In genomic region chr2:82051635-82052034, GRCm38 (mm10) we compare ENCODE assay signal across 21 mouse cellular contexts. TPM values are rescaled to one million over a fixed set of nuclear protein-coding genes. Genes with fewer than 3 reads are reported as not detected.
DNase-seq lines count a peak whose midpoint lies in the region; ATAC-seq and TF ChIP-seq lines count a peak whose summit lies in the region.
"Had no signal": no experiment of that assay in that cellular context is flagged by ENCODE, and none has a peak within 500 bp of the region (broad histone marks: within the 10 kb centered on the region; RNA-seq: fewer than 3 reads in every experiment).

No protein-coding gene starts in this region.

- no peak overlapping the region for H3K4me3 ChIP-seq in kidney, postnatal 0 days (replicated peaks; ENCODE audit: low read depth, low read length)
- H3K4me3 ChIP-seq in cortical plate, adult 2 months (ENCODE audit: insufficient read depth, low read length): peak overlapping the region; percentile 85; the same call in 1 of the 2 replicates
- H3K4me3 ChIP-seq in midbrain, embryonic 16.5 days (ENCODE audit: low read depth, low read length): peak overlapping the region; percentile 89; the same call in 1 of the 2 replicates
- H3K4me3 ChIP-seq: erythroblast, embryonic 14.5 days had no signal

- H3K27me3 ChIP-seq in kidney, postnatal 0 days (ENCODE audit: insufficient read depth, low read length): peaks cover 26% of the 10 kb centered on the region
- no peaks in the 10 kb centered on the region for H3K27me3 ChIP-seq in midbrain, embryonic 16.5 days (ENCODE audit: control insufficient read depth, insufficient read depth, low read depth, low read length)

- TF ChIP-seq CTCF in kidney, postnatal 0 days (IDR thresholded peaks at IDR 0.05; ENCODE audit: low read depth): no peak
- no peak for TF ChIP-seq CTCF in cortical plate, adult 2 months (IDR thresholded peaks at IDR 0.05; ENCODE audit: extremely low read depth, insufficient read depth, low read length)

- no peak for TF ChIP-seq POLR2A in cortical plate, adult 2 months (IDR thresholded peaks at IDR 0.05; ENCODE audit: extremely low read depth, insufficient read depth, low read length)

- no peaks in the 10 kb centered on the region for H3K9me3 ChIP-seq in kidney, postnatal 0 days (replicated peaks; ENCODE audit: low read length)
- no peaks in the 10 kb centered on the region for H3K9me3 ChIP-seq in midbrain, embryonic 16.5 days (replicated peaks; ENCODE audit: control insufficient read depth, low read length, poor library complexity, severe bottlenecking)
- H3K9me3 ChIP-seq: heart, embryonic 15.5 days; limb, embryonic 13.5 days; stomach, embryonic 15.5 days had no signal

- no peak for ATAC-seq in kidney, postnatal 0 days (replicated peaks; ENCODE audit: low FRiP score, low read depth)
- ATAC-seq in midbrain, embryonic 16.5 days: no peak
- ATAC-seq: CD4-positive, CD25-positive, alpha-beta regulatory T cell, adult 4 months had no signal

- WGBS in kidney, postnatal 0 days: 67% methylated on average over 4 of the region's 4 CpGs
- WGBS in midbrain, embryonic 16.5 days: 67% methylated on average over 4 of the region's 4 CpGs

- H3K9ac ChIP-seq in kidney, postnatal 0 days (ENCODE audit: low read depth, low read length): no peak overlapping the region
- H3K9ac ChIP-seq in midbrain, embryonic 16.5 days (ENCODE audit: low read depth, low read length): no peak overlapping the region
- H3K9ac ChIP-seq: heart, embryonic 15.5 days; limb, embryonic 13.5 days; liver, embryonic 14.5 days; stomach, embryonic 15.5 days had no signal

- peaks cover 8% of the 10 kb centered on the region for H3K4me1 ChIP-seq in kidney, postnatal 0 days (replicated peaks; ENCODE audit: insufficient read depth, low read length)
- no peaks in the 10 kb centered on the region for H3K4me1 ChIP-seq in cortical plate, adult 2 months (ENCODE audit: control insufficient read depth, insufficient read depth, low read length)
- H3K4me1 ChIP-seq in midbrain, embryonic 16.5 days (ENCODE audit: control insufficient read depth, insufficient read depth, low read length): peaks cover 13% of the 10 kb centered on the region

- peak; percentile 17 for DNase-seq in cerebellum, adult 9-10 months
- DNase-seq in cerebellum, adult 11 months: no peak
- DNase-seq in kidney, postnatal 0 days (ENCODE audit: low spot score): peak; percentile 21
- no peak for DNase-seq in kidney, postnatal 25 days
- no peak for DNase-seq in thymus, postnatal 10 days (ENCODE audit: low spot score in 2 of 2)
- no peak for DNase-seq in thymus, adult 18-20 months
- DNase-seq: adrenal gland, postnatal 36 days; cerebellum, postnatal 25 days; heart, adult 18-20 months; kidney, adult 11 months; kidney, postnatal 10 days; spleen, adult 18-20 months had no signal

- no peaks in the 10 kb centered on the region for H3K36me3 ChIP-seq in kidney, postnatal 0 days (ENCODE audit: insufficient read depth, low read length)
- no peaks in the 10 kb centered on the region for H3K36me3 ChIP-seq in midbrain, embryonic 16.5 days (ENCODE audit: control insufficient read depth, insufficient read depth, low read length)
- H3K36me3 ChIP-seq: G1E; heart, embryonic 15.5 days; limb, embryonic 13.5 days; stomach, embryonic 15.5 days had no signal

- no peak overlapping the region for H3K4me2 ChIP-seq in kidney, postnatal 0 days (ENCODE audit: low read length)
- H3K4me2 ChIP-seq in midbrain, embryonic 16.5 days (ENCODE audit: low read length): peak overlapping the region; percentile 83

- no peak overlapping the region for H3K27ac ChIP-seq in kidney, postnatal 0 days
- H3K27ac ChIP-seq in cortical plate, adult 2 months (ENCODE audit: insufficient read depth, low read length): no peak overlapping the region
- H3K27ac ChIP-seq in midbrain, embryonic 16.5 days (ENCODE audit: low read length): no peak overlapping the region
- H3K27ac ChIP-seq: heart, embryonic 15.5 days; limb, embryonic 13.5 days; liver, embryonic 14.5 days; stomach, embryonic 15.5 days had no signal

RNA-seq across cellular contexts. Expression of gene Zfp804a, which starts 1.4 kb away (rescaled TPM):
- polyA plus RNA-seq in kidney, postnatal 0 days (2015; fragmentation: Nextera tagmentation; extraction: Ambion mirVana): 0.05 and 0.12 TPM in 2 replicates
- polyA plus RNA-seq in cortical plate, adult 2 months (2012; rRNA removed): 6.5 and 7.2 TPM in 2 replicates
- polyA plus RNA-seq in midbrain, embryonic 16.5 days (2015; fragmentation: Nextera tagmentation; extraction: Ambion mirVana): 7.9 and 9.0 TPM in 2 replicates
- polyA plus RNA-seq: CD4-positive, CD25-positive, alpha-beta regulatory T cell, adult 4 months; erythroblast, embryonic 14.5 days; G1E had no signal

Comparison
In these comparisons a context has a peak if more than half of its experiments do, and no peak if none do; other contexts are left out.
1. DNase-seq: peak in cerebellum, adult 9-10 months (single experiment) and kidney, postnatal 0 days (single experiment); none in cerebellum, adult 11 months (single experiment), kidney, postnatal 25 days (0 of 2), thymus, postnatal 10 days (0 of 2) and thymus, adult 18-20 months (0 of 2).